Mouse (Mus musculus): ENCODE measurements at regions not wholly inside any gene's neighbourhood (a gene's known extent, or its start where the extent isn't known, plus 50 kb on each side); places are given as distances from the start of the nearest gene placed in this dataset.

DNA sequence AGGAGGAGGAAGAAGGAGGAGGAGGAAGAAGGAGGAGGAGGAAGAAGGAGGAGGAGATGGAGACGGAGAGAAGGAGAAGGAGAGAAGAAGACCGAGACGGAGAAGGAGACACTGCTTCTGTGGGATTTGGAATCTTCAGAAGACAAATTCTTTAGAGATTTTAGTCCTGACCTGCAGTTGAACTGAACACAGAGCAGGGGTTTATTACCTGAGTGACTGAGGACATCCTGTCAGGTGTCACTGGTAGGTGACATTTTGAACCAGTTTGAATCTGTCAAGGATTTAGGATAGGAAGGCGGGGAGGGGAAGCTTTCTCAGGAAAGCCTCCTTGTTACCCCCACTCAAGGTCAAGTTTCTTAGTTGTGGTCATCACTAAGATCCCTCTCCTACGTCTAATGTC is 985.5 kb upstream of the Cdh9 start:
- 88% methylated on average over 5 of the region's 5 CpGs for WGBS
- Histone ChIP-seq H3K4me3 (ENCODE audit: low read depth, low read length) (no peak overlapping the region), H3K9me3 (ENCODE audit: low read length) (no peaks in the 10 kb centered on the region), H3K4me1 (ENCODE audit: insufficient read depth) (no peaks in the 10 kb centered on the region), H3K27ac (ENCODE audit: low read depth, low read length) (no peak overlapping the region), H3K27me3 (ENCODE audit: insufficient read depth, low read length) (no peaks in the 10 kb centered on the region), H3K9ac (no peak overlapping the region), H3K4me2 (ENCODE audit: low read depth) (no peak overlapping the region), H3K36me3 (ENCODE audit: insufficient read depth) (no peaks in the 10 kb centered on the region)
- no peak for TF ChIP-seq CTCF (IDR thresholded peaks at IDR 0.05; ENCODE audit: low read depth)
- no peak for ATAC-seq
- no peak for DNase-seq

Data from forebrain, postnatal 0 days (tissue).